Mouse (Mus musculus): Measurements from ENCODE around the gene Kcng4. TPM values are rescaled to one million over a fixed set of nuclear protein-coding genes. Genes with fewer than 3 reads are reported as not detected.
A peak's percentile ranks its signal among the peaks of the same experiment; 100 is the strongest.

The Kcng4 gene
- 0.43 and 0.55 TPM in 2 replicates for polyA plus RNA-seq (2015; fragmentation: Nextera tagmentation; extraction: Ambion mirVana)

- Histone ChIP-seq H3K4me1 (peaks cover 15% of the 10 kb centered on the region), H3K27me3 (peaks cover 19% of the 10 kb centered on the region), H3K9ac (no peak within 1 kb of the TSS), H3K4me3 (replicated peaks) (no peak within 1 kb of the TSS), H3K27ac (replicated peaks) (peak within 1 kb of the TSS; percentile 74), H3K4me2 (replicated peaks) (peak within 1 kb of the TSS; percentile 28), H3K9me3 (replicated peaks) (no peaks in the 10 kb centered on the region), H3K36me3 (no peaks in the 10 kb centered on the region)
- 20% methylated on average over 6 of the region's 6 CpGs for WGBS
- ATAC-seq (ENCODE audit: insufficient number of reproducible peaks, low FRiP score, low TSS enrichment, low read depth) = no peak
Measured at GRCm38 (mm10) chr8:119635378-119635777, at the start of gene Kcng4. TSS of gene Kcng4 (minus strand) at chr8:119635680.

- Histone ChIP-seq H3K4me2 (replicated peaks) (no peak overlapping the region), H3K9ac (no peak overlapping the region), H3K27me3 (no peaks in the 10 kb centered on the region), H3K9me3 (replicated peaks) (no peaks in the 10 kb centered on the region), H3K4me3 (replicated peaks) (no peak overlapping the region), H3K27ac (replicated peaks) (no peak overlapping the region), H3K36me3 (no peaks in the 10 kb centered on the region), H3K4me1 (0 out of 2 replicates have a peak, but pooled peaks cover 5% of the 10 kb centered on the region)
- ATAC-seq (ENCODE audit: insufficient number of reproducible peaks, low FRiP score, low TSS enrichment, low read depth) = no peak
- 73% methylated on average over 14 of the region's 14 CpGs for WGBS
Measured at GRCm38 (mm10) chr8:119679184-119679583, 43.7 kb upstream of the Kcng4 start.

GRCm38 (mm10) chr8:119678138-119678843, 42.8 kb upstream of the Kcng4 start:
- WGBS = 5% methylated on average over 18 of the region's 18 CpGs
- Histone ChIP-seq H3K27me3 (no peaks in the 10 kb centered on the region), H3K4me3 (replicated peaks) (peak overlapping the region; percentile 17), H3K9me3 (replicated peaks) (no peaks in the 10 kb centered on the region), H3K4me1 (0 out of 2 replicates have a peak, but pooled peaks cover 5% of the 10 kb centered on the region), H3K36me3 (no peaks in the 10 kb centered on the region), H3K4me2 (replicated peaks) (peak overlapping the region; percentile 36), H3K9ac (no peak overlapping the region), H3K27ac (replicated peaks) (no peak overlapping the region)
- no peak for ATAC-seq (ENCODE audit: insufficient number of reproducible peaks, low FRiP score, low TSS enrichment, low read depth)

GRCm38 (mm10) chr8:119676389-119676788, 40.9 kb upstream of the Kcng4 start:
- no peak overlapping the region for H3K4me3 ChIP-seq (replicated peaks)
- ATAC-seq (ENCODE audit: insufficient number of reproducible peaks, low FRiP score, low TSS enrichment, low read depth) = peak; percentile 11; the same call in 1 of the 2 replicates
- no peak overlapping the region for H3K9ac ChIP-seq
- no peaks in the 10 kb centered on the region for H3K36me3 ChIP-seq
- no peak overlapping the region for H3K27ac ChIP-seq (replicated peaks)
- no peaks in the 10 kb centered on the region for H3K9me3 ChIP-seq (replicated peaks)
- 19% methylated on average over 8 of the region's 8 CpGs for WGBS
- no peak overlapping the region for H3K4me2 ChIP-seq (replicated peaks)
- H3K4me1 ChIP-seq = 0 out of 2 replicates have a peak, but pooled peaks cover 5% of the 10 kb centered on the region
- no peaks in the 10 kb centered on the region for H3K27me3 ChIP-seq

- ATAC-seq (ENCODE audit: insufficient number of reproducible peaks, low FRiP score, low TSS enrichment, low read depth) = no peak
- H3K4me3 ChIP-seq (replicated peaks) = no peak overlapping the region
- H3K9me3 ChIP-seq (replicated peaks) = no peaks in the 10 kb centered on the region
- H3K27me3 ChIP-seq = no peaks in the 10 kb centered on the region
- H3K4me2 ChIP-seq (replicated peaks) = no peak overlapping the region
- 63% methylated on average over 5 of the region's 5 CpGs for WGBS
- H3K9ac ChIP-seq = no peak overlapping the region
- peaks cover 11% of the 10 kb centered on the region; the same call in 1 of the 2 replicates for H3K4me1 ChIP-seq
- no peaks in the 10 kb centered on the region for H3K36me3 ChIP-seq
- H3K27ac ChIP-seq (replicated peaks) = no peak overlapping the region
Measured at GRCm38 (mm10) chr8:119675457-119675856, 40.0 kb upstream of the Kcng4 start.

GRCm38 (mm10) chr8:119673976-119674555, 38.6 kb upstream of the Kcng4 start:
- Histone ChIP-seq H3K4me1 (peaks cover 13% of the 10 kb centered on the region; the same call in 1 of the 2 replicates), H3K36me3 (no peaks in the 10 kb centered on the region), H3K4me3 (replicated peaks) (no peak overlapping the region), H3K27me3 (no peaks in the 10 kb centered on the region), H3K9ac (no peak overlapping the region), H3K27ac (replicated peaks) (no peak overlapping the region), H3K4me2 (replicated peaks) (no peak overlapping the region), H3K9me3 (replicated peaks) (no peaks in the 10 kb centered on the region)
- ATAC-seq (ENCODE audit: insufficient number of reproducible peaks, low FRiP score, low TSS enrichment, low read depth) = no peak
- 78% methylated on average over 11 of the region's 11 CpGs for WGBS

- Histone ChIP-seq H3K4me1 (peaks cover 17% of the 10 kb centered on the region), H3K4me2 (replicated peaks) (0 out of 2 replicates have a peak overlapping the region, but pooled peaks have one; percentile 24), H3K27ac (replicated peaks) (peak overlapping the region; percentile 58; the same call in 1 of the 2 replicates), H3K36me3 (no peaks in the 10 kb centered on the region), H3K27me3 (peaks cover 5% of the 10 kb centered on the region), H3K9me3 (replicated peaks) (no peaks in the 10 kb centered on the region), H3K9ac (no peak overlapping the region), H3K4me3 (replicated peaks) (no peak overlapping the region)
- 35% methylated on average over 16 of the region's 16 CpGs for WGBS
- ATAC-seq (ENCODE audit: insufficient number of reproducible peaks, low FRiP score, low TSS enrichment, low read depth) = no peak
Measured at GRCm38 (mm10) chr8:119670419-119671091, 35.1 kb upstream of the Kcng4 start.

GRCm38 (mm10) chr8:119669284-119669683, 33.8 kb upstream of the Kcng4 start:
- no peak for ATAC-seq (ENCODE audit: insufficient number of reproducible peaks, low FRiP score, low TSS enrichment, low read depth)
- Histone ChIP-seq H3K9me3 (replicated peaks) (no peaks in the 10 kb centered on the region), H3K4me3 (replicated peaks) (no peak overlapping the region), H3K27ac (replicated peaks) (no peak overlapping the region), H3K9ac (no peak overlapping the region), H3K27me3 (peaks cover 5% of the 10 kb centered on the region), H3K4me2 (replicated peaks) (no peak overlapping the region), H3K4me1 (peaks cover 21% of the 10 kb centered on the region), H3K36me3 (no peaks in the 10 kb centered on the region)
- WGBS = 57% methylated on average over 12 of the region's 12 CpGs

- 57% methylated on average over 9 of the region's 9 CpGs for WGBS
Measured at GRCm38 (mm10) chr8:119668447-119668846, 33.0 kb upstream of the Kcng4 start.

GRCm38 (mm10) chr8:119666219-119666951, 30.9 kb upstream of the Kcng4 start, which contains the start of gene Wfdc1:
TSS of gene Wfdc1 (plus strand) at chr8:119666365.
- Histone ChIP-seq H3K9ac (no peak within 1 kb of the TSS), H3K4me3 (replicated peaks) (no peak within 1 kb of the TSS), H3K4me2 (replicated peaks) (peak within 1 kb of the TSS; percentile 11; the same call in 1 of the 2 replicates), H3K27ac (replicated peaks) (no peak within 1 kb of the TSS), H3K27me3 (peaks cover 5% of the 10 kb centered on the region), H3K4me1 (peaks cover 23% of the 10 kb centered on the region), H3K9me3 (replicated peaks) (no peaks in the 10 kb centered on the region), H3K36me3 (no peaks in the 10 kb centered on the region)
- no peak for ATAC-seq (ENCODE audit: insufficient number of reproducible peaks, low FRiP score, low TSS enrichment, low read depth)
- 18% methylated on average over 14 of the region's 14 CpGs for WGBS

More at GRCm38 (mm10) chr8:119668447-119668846, 33.0 kb upstream of the Kcng4 start:
- no peak for ATAC-seq (ENCODE audit: insufficient number of reproducible peaks, low FRiP score, low TSS enrichment, low read depth)
- Histone ChIP-seq H3K4me3 (replicated peaks) (no peak overlapping the region), H3K4me1 (peaks cover 21% of the 10 kb centered on the region), H3K27ac (replicated peaks) (no peak overlapping the region), H3K36me3 (no peaks in the 10 kb centered on the region), H3K4me2 (replicated peaks) (no peak overlapping the region), H3K9ac (no peak overlapping the region), H3K9me3 (replicated peaks) (no peaks in the 10 kb centered on the region), H3K27me3 (peaks cover 5% of the 10 kb centered on the region)
